Mouse (Mus musculus) frontal cortex, postnatal 25 days (tissue): ENCODE measurements around the gene Dhx34.

Source experiments
- DNase-seq, 2 experiments: peaks; one replicate each; pipeline ENCODE4 v3.0.0; 2022; ENCODE audit warnings: low spot score in 2 of 2

Dhx34 gene

GRCm38 (mm10) chr7:16162036-16162435 lies 59.8 kb downstream of the Dhx34 start:
- no peak for DNase-seq

GRCm38 (mm10) chr7:16161302-16161701 lies 60.5 kb downstream of the Dhx34 start:
- DNase-seq = no peak

- DNase-seq = no peak
Measured at GRCm38 (mm10) chr7:16160702-16161101, 61.1 kb downstream of the Dhx34 start.

GRCm38 (mm10) chr7:16158735-16159134 lies 63.1 kb downstream of the Dhx34 start:
- no peak for DNase-seq

GRCm38 (mm10) chr7:16156105-16156714 lies 65.6 kb downstream of the Dhx34 start:
- DNase-seq = no peak

GRCm38 (mm10) chr7:16155132-16155872 lies 66.5 kb downstream of the Dhx34 start:
- DNase-seq = no peak

- DNase-seq = no peak
Measured at GRCm38 (mm10) chr7:16153522-16153921, 68.3 kb downstream of the Dhx34 start.

GRCm38 (mm10) chr7:16150191-16151145 lies 71.4 kb downstream of the Dhx34 start:
- no peak for DNase-seq

- peak in 1 of 2 experiments; percentile 75 for DNase-seq
Measured at GRCm38 (mm10) chr7:16149241-16149640, 72.6 kb downstream of the Dhx34 start.

GRCm38 (mm10) chr7:16147643-16148042 lies 74.2 kb downstream of the Dhx34 start:
- no peak for DNase-seq
